Mouse (Mus musculus) forebrain, embryonic 10.5 days (tissue): ENCODE measurements around the gene Hcls1. TPM values are rescaled to one million over a fixed set of nuclear protein-coding genes. Genes with fewer than 3 reads are reported as not detected.

Experiments used
- DNase-seq: peaks from one replicate; pipeline ENCODE4 v3.0.0-alpha.2; 2017; ENCODE audit warnings: low spot score; ENCODE audit errors: extremely low spot score
- H3K27ac ChIP-seq: fragments of 300-500 bp; sonication (generic); 2 replicates; pipeline ENCODE4 v1.5.1; 2016; ENCODE audit warnings: mild to moderate bottlenecking
- H3K27me3 ChIP-seq: fragments of 300-500 bp; sonication (generic); 2 replicates; pipeline ENCODE4 v1.6.1; 2016; ENCODE audit warnings: mild to moderate bottlenecking; ENCODE audit not compliant: poor library complexity, severe bottlenecking
- H3K36me3 ChIP-seq: fragments of 300-500 bp; sonication (generic); replicated peaks from 2 replicates; pipeline ENCODE4 v1.6.1; 2016; ENCODE audit warnings: mild to moderate bottlenecking, moderate library complexity
- H3K4me1 ChIP-seq: fragments of 300-500 bp; sonication (generic); 2 replicates; pipeline ENCODE4 v1.6.1; 2016
- H3K4me3 ChIP-seq: fragments of 300-500 bp; sonication (generic); 2 replicates; pipeline ENCODE4 v1.5.1; 2016; ENCODE audit warnings: mild to moderate bottlenecking, moderate library complexity
- H3K9me3 ChIP-seq: fragments of 300-500 bp; sonication (generic); 2 replicates; pipeline ENCODE4 v1.6.1; 2016; ENCODE audit warnings: mild to moderate bottlenecking, moderate library complexity
- WGBS: fragments of 180-500 bp; shearing (Covaris S2); methylation state at CpG from one replicate; pipeline ENCODE4 v1.1.7; 2016; 5-methylcytosine and 5-hydroxymethylcytosine counted together
- polyA plus RNA-seq: library from polyadenylated mRNA; unstranded; fragments of >200 nt; fragmentation: Nextera tagmentation; extraction: Ambion mirVana; gene quantifications from 2 replicates; pipeline ENCODE4 v1.2.1, GENCODE M21; 2016

Gene Hcls1
- polyA plus RNA-seq, 1 experiment from 2014 or later = 2.9 TPM

DNA sequence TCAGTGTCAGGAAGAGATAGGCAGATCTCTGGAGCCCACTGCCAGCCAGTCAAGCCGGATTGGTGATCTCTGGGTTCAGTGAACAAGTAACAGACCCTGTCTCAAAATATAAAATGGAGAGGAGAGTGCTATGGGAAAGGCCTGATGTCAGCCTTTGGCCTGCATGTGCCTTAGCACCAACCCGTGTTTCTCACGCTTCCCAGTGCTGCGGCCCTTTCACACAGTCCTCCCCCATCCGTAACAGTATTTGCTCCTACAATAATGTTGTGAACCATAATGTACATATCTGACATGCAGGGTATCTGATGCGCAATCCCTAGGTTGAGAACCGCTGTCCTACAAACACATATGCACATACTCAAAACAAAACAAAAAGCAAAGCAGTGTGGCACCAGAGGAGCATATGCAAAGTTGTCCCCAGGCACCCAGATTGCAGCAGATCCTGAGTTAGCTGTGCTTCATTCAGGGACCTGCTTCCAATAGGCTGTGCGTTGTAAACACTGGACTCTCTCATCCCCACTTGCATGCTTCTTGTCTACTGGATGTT lies 13.6 kb upstream of the Hcls1 start:
- 90% methylated on average over 8 of the region's 8 CpGs for WGBS
- Histone ChIP-seq H3K4me1 (no peaks in the 10 kb centered on the region), H3K27ac (no peak overlapping the region), H3K36me3 (peaks cover 72% of the 10 kb centered on the region), H3K4me3 (no peak overlapping the region), H3K27me3 (no peaks in the 10 kb centered on the region), H3K9me3 (no peaks in the 10 kb centered on the region)
- DNase-seq = no peak

DNA sequence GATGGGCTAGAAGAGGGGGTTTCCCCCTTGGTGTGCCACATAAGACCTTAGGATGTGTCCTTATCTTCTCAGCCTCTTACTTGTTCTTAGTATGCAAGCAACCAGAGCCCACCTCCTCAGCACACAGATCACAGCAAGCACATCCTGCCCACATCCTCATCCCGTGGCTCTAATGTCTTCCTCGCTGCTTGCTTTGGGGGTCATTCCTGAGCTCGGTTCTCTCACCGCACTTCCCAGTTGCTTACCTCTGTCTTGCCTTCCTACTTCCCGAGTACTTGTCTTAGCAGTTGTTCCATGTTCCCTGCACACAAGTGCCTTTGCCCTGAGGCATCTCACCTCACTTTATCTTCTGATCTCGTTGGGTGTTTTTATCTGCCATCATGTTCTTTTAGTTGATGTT lies 12.8 kb upstream of the Hcls1 start:
- H3K27me3 ChIP-seq = no peaks in the 10 kb centered on the region
- DNase-seq = no peak
- no peak overlapping the region for H3K27ac ChIP-seq
- H3K36me3 ChIP-seq = peaks cover 72% of the 10 kb centered on the region
- 92% methylated on average over 6 of the region's 6 CpGs for WGBS
- no peaks in the 10 kb centered on the region for H3K9me3 ChIP-seq
- no peaks in the 10 kb centered on the region for H3K4me1 ChIP-seq
- H3K4me3 ChIP-seq = no peak overlapping the region

DNA sequence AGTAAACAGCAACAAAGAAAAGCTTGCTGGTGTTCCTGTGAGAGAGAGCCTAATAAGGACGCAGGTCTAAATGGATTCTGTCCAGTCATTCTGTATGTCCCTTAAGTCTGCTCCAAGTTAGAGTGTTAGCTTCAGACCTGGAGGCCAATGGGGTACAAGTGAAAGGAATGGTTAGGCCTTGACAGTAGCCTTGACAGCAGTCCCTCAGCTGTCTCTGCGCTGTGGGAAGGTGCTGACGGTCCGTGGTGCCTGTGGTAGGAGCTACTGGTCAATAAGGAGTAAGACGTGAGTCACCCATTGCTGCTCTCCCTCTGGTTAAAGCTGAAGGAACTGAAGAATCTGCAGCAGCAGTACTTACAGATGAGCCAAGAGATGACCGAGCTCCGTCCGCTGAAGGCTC lies 10.5 kb upstream of the Hcls1 start:
- no peaks in the 10 kb centered on the region for H3K4me1 ChIP-seq
- H3K4me3 ChIP-seq = no peak overlapping the region
- H3K9me3 ChIP-seq = no peaks in the 10 kb centered on the region
- H3K27ac ChIP-seq = no peak overlapping the region
- no peaks in the 10 kb centered on the region for H3K27me3 ChIP-seq
- WGBS = 96% methylated on average over 8 of the region's 8 CpGs
- no peak for DNase-seq
- H3K36me3 ChIP-seq = peaks cover 73% of the 10 kb centered on the region

DNA sequence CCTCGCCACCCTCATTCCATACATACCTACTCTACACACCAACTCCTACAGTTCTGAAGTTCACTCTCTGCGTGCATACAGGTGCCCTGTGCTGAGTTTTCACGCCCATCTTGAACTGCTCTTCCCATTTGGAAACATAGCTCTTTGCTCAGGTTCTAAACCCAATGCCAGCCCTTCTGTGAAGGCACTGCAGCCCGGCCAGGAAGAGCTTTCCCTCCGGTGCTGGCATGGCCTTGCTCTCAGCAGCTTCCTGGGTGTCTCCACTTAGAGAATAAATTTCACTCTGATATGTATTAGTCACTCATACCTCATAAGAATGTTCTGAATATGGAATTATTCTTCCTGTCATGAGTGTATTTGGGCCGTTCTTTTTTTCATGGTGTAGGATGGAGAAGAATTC lies 9.4 kb upstream of the Hcls1 start:
- H3K4me3 ChIP-seq = no peak overlapping the region

DNA sequence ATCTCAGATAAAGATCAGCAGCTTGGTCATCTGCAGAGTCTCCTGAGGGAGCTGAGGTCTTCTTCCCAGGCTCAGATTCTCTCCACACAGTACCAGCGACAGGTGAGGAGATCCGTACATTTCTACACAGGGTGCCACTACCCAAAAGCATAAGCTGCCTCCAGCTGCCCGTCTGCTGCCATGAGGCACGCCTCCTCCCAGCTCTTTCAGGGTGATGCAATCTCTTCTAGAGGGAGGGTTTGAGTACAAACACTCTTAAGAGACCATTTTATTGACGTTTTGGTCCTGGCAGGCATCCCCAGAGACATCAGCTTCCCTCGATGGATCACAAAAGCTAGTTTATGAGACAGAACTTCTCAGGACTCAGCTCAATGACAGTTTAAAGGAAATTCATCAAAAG lies 9.0 kb upstream of the Hcls1 start:
- 89% methylated on average over 6 of the region's 6 CpGs for WGBS
- DNase-seq = no peak
- no peaks in the 10 kb centered on the region for H3K4me1 ChIP-seq
- H3K27ac ChIP-seq = no peak overlapping the region
- peaks cover 75% of the 10 kb centered on the region for H3K36me3 ChIP-seq
- no peaks in the 10 kb centered on the region for H3K27me3 ChIP-seq
- no peaks in the 10 kb centered on the region for H3K9me3 ChIP-seq
- H3K4me3 ChIP-seq = no peak overlapping the region

More for the DNA sequence above, 9.4 kb upstream of the Hcls1 start:
- H3K27ac ChIP-seq = no peak overlapping the region
- peaks cover 73% of the 10 kb centered on the region for H3K36me3 ChIP-seq
- WGBS = 93% methylated on average over 6 of the region's 6 CpGs
- H3K9me3 ChIP-seq = no peaks in the 10 kb centered on the region
- DNase-seq = no peak
- H3K27me3 ChIP-seq = no peaks in the 10 kb centered on the region
- H3K4me1 ChIP-seq = no peaks in the 10 kb centered on the region

DNA sequence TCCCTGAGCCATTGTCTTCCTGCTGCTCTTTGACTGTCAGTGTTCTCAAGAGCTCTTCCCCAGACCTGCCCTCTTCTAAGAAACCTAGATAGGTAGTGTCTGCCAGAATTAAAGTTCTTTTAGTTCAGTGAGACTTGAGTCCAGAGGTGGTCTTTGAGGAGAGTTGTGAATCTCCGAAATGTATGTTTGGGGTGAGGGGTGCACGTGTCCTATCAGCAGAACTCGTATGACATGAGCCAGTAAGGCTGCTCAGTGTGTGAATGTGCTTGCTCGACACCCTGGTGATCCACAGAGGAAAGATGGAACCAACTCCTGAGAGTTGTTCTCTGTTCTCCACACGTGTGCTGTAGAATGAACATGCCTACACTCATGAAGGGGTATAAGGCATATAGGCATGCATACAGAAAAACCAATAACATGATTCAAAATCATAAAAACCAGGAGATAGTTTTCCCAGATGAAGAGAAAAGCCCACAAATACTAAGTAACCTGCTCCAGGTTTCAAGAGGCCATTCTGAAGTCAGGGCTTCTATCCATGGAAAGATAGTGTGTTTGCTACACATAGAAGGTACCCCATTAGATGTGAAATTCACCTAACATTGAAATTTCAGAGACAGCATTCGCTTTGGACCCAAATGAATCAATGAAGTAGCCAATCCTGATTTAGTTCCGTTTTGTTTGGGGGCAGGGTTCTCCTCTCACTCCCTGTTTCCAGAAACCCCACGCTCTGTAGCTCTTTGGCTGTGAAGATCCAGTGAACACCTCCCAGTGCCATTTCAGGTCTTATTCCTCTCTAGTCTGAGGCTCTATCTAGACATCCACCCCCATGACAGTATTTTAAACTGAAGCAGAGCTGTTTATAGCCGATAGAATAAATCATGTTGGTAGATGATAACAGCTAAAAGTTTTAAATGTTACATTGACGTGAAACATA lies 8.0 kb upstream of the Hcls1 start:
- peaks cover 80% of the 10 kb centered on the region for H3K36me3 ChIP-seq
- H3K27ac ChIP-seq = no peak overlapping the region
- H3K27me3 ChIP-seq = no peaks in the 10 kb centered on the region
- WGBS = 94% methylated on average over 10 of the region's 10 CpGs
- H3K9me3 ChIP-seq = no peaks in the 10 kb centered on the region
- H3K4me3 ChIP-seq = no peak overlapping the region
- no peak for DNase-seq
- H3K4me1 ChIP-seq = no peaks in the 10 kb centered on the region

DNA sequence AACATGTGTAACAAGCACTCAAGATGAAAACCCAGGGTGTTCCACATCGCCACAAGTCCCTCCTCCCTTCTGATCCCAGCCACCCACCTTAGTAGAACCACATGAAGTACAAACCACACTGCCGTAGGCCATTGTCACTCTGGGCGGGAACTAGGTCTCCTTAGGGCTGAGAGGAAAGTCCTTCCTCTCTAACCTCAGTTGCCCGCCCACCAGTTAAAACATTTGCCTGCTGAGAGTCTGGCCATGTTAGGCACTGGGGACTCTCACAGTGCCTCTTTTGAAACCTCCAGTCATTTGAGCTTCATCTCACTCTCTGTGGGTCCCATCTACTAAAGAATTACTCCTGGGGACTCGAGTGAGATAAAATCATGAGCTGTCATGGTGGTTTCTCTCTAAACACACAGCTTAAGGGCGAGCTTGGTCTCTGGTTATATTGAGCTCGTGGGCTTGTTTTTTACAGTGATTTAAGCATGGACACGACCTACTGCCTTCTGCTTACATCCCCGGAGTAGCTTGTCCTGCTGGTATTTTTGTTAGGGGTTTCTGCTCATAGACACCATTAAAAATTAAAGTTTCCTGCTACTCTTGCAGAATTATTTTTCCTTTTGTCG lies 7.2 kb upstream of the Hcls1 start:
- Histone ChIP-seq H3K4me3 (no peak overlapping the region), H3K27me3 (no peaks in the 10 kb centered on the region), H3K27ac (no peak overlapping the region), H3K4me1 (no peaks in the 10 kb centered on the region), H3K9me3 (no peaks in the 10 kb centered on the region), H3K36me3 (peaks cover 85% of the 10 kb centered on the region)
- DNase-seq = no peak
- 92% methylated on average over 10 of the region's 10 CpGs for WGBS

DNA sequence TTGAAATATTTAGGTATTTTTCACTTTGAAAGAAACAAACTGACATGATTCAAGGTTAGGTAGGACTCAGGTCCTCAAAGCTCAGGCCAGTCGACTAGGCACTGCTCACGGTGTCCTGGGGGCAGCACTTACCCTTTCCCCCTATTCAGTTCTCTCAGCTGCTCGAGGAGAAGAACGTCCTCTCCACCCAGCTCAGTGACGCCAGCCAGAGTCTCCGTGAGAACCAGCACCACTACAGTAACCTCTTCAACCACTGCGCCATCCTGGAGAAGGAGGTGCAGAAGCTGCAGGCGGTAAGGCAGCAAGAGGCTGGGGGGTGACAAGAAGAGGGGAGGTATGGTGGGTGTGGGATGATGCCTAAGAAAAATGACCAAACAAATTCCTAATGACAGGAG lies 6.7 kb upstream of the Hcls1 start:
- H3K27me3 ChIP-seq = no peaks in the 10 kb centered on the region
- H3K36me3 ChIP-seq = peaks cover 86% of the 10 kb centered on the region
- no peaks in the 10 kb centered on the region for H3K4me1 ChIP-seq
- no peak overlapping the region for H3K27ac ChIP-seq
- no peaks in the 10 kb centered on the region for H3K9me3 ChIP-seq
- DNase-seq = no peak
- H3K4me3 ChIP-seq = no peak overlapping the region
- 90% methylated on average over 8 of the region's 8 CpGs for WGBS

DNA sequence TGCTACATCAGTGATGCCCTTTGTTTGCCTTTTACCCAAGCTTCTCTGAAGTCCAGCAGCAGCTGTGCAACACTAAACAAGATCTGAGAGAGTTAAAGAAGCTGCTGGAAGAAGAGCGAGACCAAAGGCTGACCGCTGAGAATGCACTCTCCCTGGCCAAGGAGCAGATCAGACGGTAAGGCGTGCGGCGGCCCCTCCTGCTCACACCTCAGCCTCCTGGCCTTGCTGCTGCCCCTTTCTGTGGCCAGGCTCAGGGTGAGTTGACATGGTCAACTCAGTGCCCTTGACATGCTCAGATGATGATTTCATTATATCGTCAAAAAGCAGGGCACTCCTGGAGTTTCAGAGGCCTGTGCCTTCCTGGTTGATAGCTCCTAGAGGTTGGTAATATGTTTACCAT lies 5.6 kb upstream of the Hcls1 start:
- WGBS = 97% methylated on average over 7 of the region's 7 CpGs
- peaks cover 88% of the 10 kb centered on the region for H3K36me3 ChIP-seq
- no peak for DNase-seq

DNA sequence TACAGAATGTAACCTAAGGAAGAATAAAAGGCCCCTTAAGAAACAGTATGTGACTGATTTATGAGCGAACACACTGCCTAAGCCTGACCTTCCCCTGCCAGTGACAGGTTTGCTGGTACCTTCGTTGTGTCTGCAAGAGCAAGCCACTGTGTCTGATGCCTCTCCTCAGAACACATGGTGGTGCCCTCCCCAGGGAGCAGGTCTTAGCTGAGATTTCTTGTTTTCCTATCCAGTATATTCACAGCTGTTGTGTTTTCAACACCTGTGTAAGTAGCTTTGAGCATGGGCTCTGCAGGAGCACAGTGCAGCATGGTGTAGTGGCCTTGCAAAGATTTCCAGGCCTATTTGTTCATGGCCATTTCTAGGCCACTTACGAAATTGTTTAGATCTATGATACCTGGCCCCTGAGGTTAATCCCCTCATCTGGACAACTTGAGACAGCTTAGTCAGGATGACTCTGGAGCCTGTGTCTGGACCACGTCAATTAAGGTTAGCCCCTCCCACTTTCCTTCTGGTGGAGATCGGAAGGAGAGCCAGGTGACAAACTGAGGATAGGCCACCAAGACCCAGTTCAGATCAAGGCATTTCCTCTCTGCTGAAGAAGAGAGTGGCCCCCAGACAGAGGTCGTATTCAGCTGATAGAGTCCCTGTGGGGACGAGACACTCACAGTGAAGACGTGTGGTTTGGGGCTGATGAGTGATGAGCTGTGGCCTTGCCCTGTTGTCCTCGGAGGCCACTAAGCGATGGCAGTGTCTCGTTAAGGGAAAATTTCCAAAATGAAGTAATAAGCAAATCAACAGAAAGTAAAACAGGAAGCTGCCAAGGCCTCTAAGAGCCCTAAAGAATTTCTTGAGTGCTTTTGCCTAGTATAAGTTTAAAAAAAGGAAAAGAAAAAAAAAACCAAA lies 4.3 kb upstream of the Hcls1 start:
- peaks cover 76% of the 10 kb centered on the region for H3K36me3 ChIP-seq
- no peak overlapping the region for H3K27ac ChIP-seq
- H3K4me1 ChIP-seq = no peaks in the 10 kb centered on the region
- H3K4me3 ChIP-seq = no peak overlapping the region
- no peak for DNase-seq
- H3K9me3 ChIP-seq = no peaks in the 10 kb centered on the region
- 90% methylated on average over 11 of the region's 11 CpGs for WGBS
- no peaks in the 10 kb centered on the region for H3K27me3 ChIP-seq

More for the DNA sequence above, 5.6 kb upstream of the Hcls1 start:
- H3K9me3 ChIP-seq = no peaks in the 10 kb centered on the region
- no peaks in the 10 kb centered on the region for H3K27me3 ChIP-seq
- no peak overlapping the region for H3K4me3 ChIP-seq
- no peaks in the 10 kb centered on the region for H3K4me1 ChIP-seq
- no peak overlapping the region for H3K27ac ChIP-seq

DNA sequence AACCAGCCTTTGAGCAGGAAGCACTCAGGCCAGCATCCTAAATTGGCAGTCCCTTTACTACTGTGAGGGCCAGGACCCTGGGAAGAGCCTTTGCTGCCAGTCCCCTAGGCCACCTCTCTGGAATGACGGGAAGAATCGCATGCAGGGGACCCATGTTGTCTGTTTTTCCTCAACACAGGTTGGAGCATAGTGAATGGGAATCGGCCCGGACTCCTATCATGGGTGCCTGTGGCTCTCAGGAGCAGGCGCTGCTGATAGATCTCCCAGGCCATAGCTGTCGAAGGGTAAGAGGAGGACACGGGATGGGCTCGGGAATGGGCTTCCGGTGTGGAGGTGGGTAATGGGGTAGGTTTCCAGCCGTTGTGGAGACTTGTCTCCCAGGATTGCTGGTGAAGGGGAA lies 3.4 kb upstream of the Hcls1 start:
- peaks cover 67% of the 10 kb centered on the region for H3K36me3 ChIP-seq
- no peak overlapping the region for H3K27ac ChIP-seq
- 96% methylated on average over 10 of the region's 10 CpGs for WGBS
- no peaks in the 10 kb centered on the region for H3K4me1 ChIP-seq
- no peak for DNase-seq
- no peaks in the 10 kb centered on the region for H3K9me3 ChIP-seq
- H3K4me3 ChIP-seq = no peak overlapping the region
- no peaks in the 10 kb centered on the region for H3K27me3 ChIP-seq

DNA sequence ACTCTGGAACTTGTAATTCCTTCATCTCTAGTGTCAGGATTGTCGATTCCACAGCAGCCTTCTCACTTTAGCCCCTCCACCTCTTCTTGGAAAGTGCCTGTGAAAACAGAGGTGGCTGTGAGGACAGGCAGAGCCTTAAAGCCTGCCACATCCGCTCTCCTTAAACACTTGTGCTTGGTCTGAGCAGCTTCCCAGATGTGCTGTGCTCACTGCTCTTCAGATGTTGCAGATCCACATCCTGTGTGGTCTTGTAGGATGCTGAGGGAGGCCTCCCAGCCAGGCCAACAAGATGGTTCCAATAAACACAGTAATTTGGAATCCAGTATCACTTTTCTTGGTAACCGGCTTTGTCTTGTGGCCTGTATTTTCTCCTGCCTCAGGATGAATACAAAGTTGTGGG lies 2.8 kb upstream of the Hcls1 start:
- Histone ChIP-seq H3K27ac (no peak overlapping the region), H3K4me3 (no peak overlapping the region), H3K27me3 (no peaks in the 10 kb centered on the region), H3K9me3 (no peaks in the 10 kb centered on the region), H3K36me3 (peaks cover 61% of the 10 kb centered on the region), H3K4me1 (no peaks in the 10 kb centered on the region)
- 88% methylated on average over 3 of the region's 3 CpGs for WGBS
- no peak for DNase-seq
